Mouse (Mus musculus): Measurements from ENCODE around the gene Ifna2. TPM values are rescaled to one million over a fixed set of nuclear protein-coding genes. Genes with fewer than 3 reads are reported as not detected.

Ifna2 gene
- polyA plus RNA-seq (2012; rRNA removed): not detected in 2 replicates

GRCm38 (mm10) chr4:88683812-88684211, at the start of gene Ifna2:
Ifna2 (minus strand) TSS chr4:88683912.
- H3K27me3 ChIP-seq (ENCODE audit: control insufficient read depth, insufficient read depth, low read length): no peaks in the 10 kb centered on the region
- no peak for DNase-seq (ENCODE audit: low read depth in 1 of 2, low spot score in 2 of 2)
- H3K36me3 ChIP-seq (ENCODE audit: control insufficient read depth, insufficient read depth, low read length): no peaks in the 10 kb centered on the region
- H3K4me1 ChIP-seq (ENCODE audit: control insufficient read depth, insufficient read depth, insufficient read length): no peaks in the 10 kb centered on the region
- no peak within 1 kb of the TSS for H3K4me3 ChIP-seq (ENCODE audit: extremely low read depth, insufficient read depth, insufficient read length)
- TF ChIP-seq CTCF (IDR thresholded peaks at IDR 0.05; ENCODE audit: extremely low read depth, insufficient read depth, insufficient read length, insufficient replicate concordance) (no peak), POLR2A (IDR thresholded peaks at IDR 0.05; ENCODE audit: low read depth, low read length) (no peak)
- H3K27ac ChIP-seq (ENCODE audit: insufficient read depth, low read length): no peak within 1 kb of the TSS
- WGBS: 73% methylated on average over 1 of the region's 1 CpGs

GRCm38 (mm10) chr4:88727324-88727723, 43.6 kb upstream of the Ifna2 start:
- H3K27ac ChIP-seq (ENCODE audit: insufficient read depth, low read length): no peak overlapping the region
- no peaks in the 10 kb centered on the region for H3K36me3 ChIP-seq (ENCODE audit: control insufficient read depth, insufficient read depth, low read length)
- H3K27me3 ChIP-seq (ENCODE audit: control insufficient read depth, insufficient read depth, low read length): no peaks in the 10 kb centered on the region
- H3K4me1 ChIP-seq (ENCODE audit: control insufficient read depth, insufficient read depth, insufficient read length): peaks cover 2% of the 10 kb centered on the region; the same call in 1 of the 2 replicates
- H3K4me3 ChIP-seq (ENCODE audit: extremely low read depth, insufficient read depth, insufficient read length): no peak overlapping the region
- DNase-seq (ENCODE audit: low read depth in 1 of 2, low spot score in 2 of 2): peak; percentile 32 to 43
- TF ChIP-seq POLR2A (IDR thresholded peaks at IDR 0.05; ENCODE audit: low read depth, low read length): no peak
- peak; percentile 56; the same call in 1 of the 2 replicates for TF ChIP-seq CTCF (IDR thresholded peaks at IDR 0.05; ENCODE audit: extremely low read depth, insufficient read depth, insufficient read length, insufficient replicate concordance)
- 0% methylated on average over 1 of the region's 1 CpGs for WGBS

GRCm38 (mm10) chr4:88726727-88727126, 43.0 kb upstream of the Ifna2 start:
- no peak for DNase-seq (ENCODE audit: low read depth in 1 of 2, low spot score in 2 of 2)
- Histone ChIP-seq H3K27ac (ENCODE audit: insufficient read depth, low read length) (no peak overlapping the region), H3K27me3 (ENCODE audit: control insufficient read depth, insufficient read depth, low read length) (no peaks in the 10 kb centered on the region), H3K36me3 (ENCODE audit: control insufficient read depth, insufficient read depth, low read length) (no peaks in the 10 kb centered on the region), H3K4me3 (ENCODE audit: extremely low read depth, insufficient read depth, insufficient read length) (no peak overlapping the region), H3K4me1 (ENCODE audit: control insufficient read depth, insufficient read depth, insufficient read length) (peaks cover 2% of the 10 kb centered on the region; the same call in 1 of the 2 replicates)
- TF ChIP-seq POLR2A (IDR thresholded peaks at IDR 0.05; ENCODE audit: low read depth, low read length) (no peak), CTCF (IDR thresholded peaks at IDR 0.05; ENCODE audit: extremely low read depth, insufficient read depth, insufficient read length, insufficient replicate concordance) (no peak)
- WGBS: 17% methylated on average over 6 of the region's 6 CpGs

- no peak overlapping the region for H3K4me3 ChIP-seq (ENCODE audit: extremely low read depth, insufficient read depth, insufficient read length)
- H3K27ac ChIP-seq (ENCODE audit: insufficient read depth, low read length): no peak overlapping the region
- TF ChIP-seq POLR2A (IDR thresholded peaks at IDR 0.05; ENCODE audit: low read depth, low read length) (no peak), CTCF (IDR thresholded peaks at IDR 0.05; ENCODE audit: extremely low read depth, insufficient read depth, insufficient read length, insufficient replicate concordance) (no peak)
- H3K27me3 ChIP-seq (ENCODE audit: control insufficient read depth, insufficient read depth, low read length): no peaks in the 10 kb centered on the region
- DNase-seq (ENCODE audit: low read depth in 1 of 2, low spot score in 2 of 2): no peak
- peaks cover 10% of the 10 kb centered on the region; the same call in 1 of the 2 replicates for H3K4me1 ChIP-seq (ENCODE audit: control insufficient read depth, insufficient read depth, insufficient read length)
- no peaks in the 10 kb centered on the region for H3K36me3 ChIP-seq (ENCODE audit: control insufficient read depth, insufficient read depth, low read length)
- WGBS: 76% methylated on average over 8 of the region's 8 CpGs
Measured at GRCm38 (mm10) chr4:88723497-88724090, 39.9 kb upstream of the Ifna2 start.

GRCm38 (mm10) chr4:88721791-88722721, 38.3 kb upstream of the Ifna2 start, which contains the start of the genes Gm26566 and Klhl9:
Gm26566 (plus strand) TSS chr4:88721805.
Klhl9 (minus strand) TSS chr4:88722465.
- peak within 1 kb of the TSS; percentile 94 for H3K4me3 ChIP-seq (ENCODE audit: extremely low read depth, insufficient read depth, insufficient read length)
- WGBS: under 1% methylated on average over 81 of the region's 82 CpGs
- peak; percentile 59 to 79 for DNase-seq (ENCODE audit: low read depth in 1 of 2, low spot score in 2 of 2)
- H3K27ac ChIP-seq (ENCODE audit: insufficient read depth, low read length): peak within 1 kb of the TSS; percentile 94
- H3K4me1 ChIP-seq (ENCODE audit: control insufficient read depth, insufficient read depth, insufficient read length): peaks cover 10% of the 10 kb centered on the region
- peak; percentile 71 for TF ChIP-seq POLR2A (IDR thresholded peaks at IDR 0.05; ENCODE audit: low read depth, low read length)
- no peak for TF ChIP-seq CTCF (IDR thresholded peaks at IDR 0.05; ENCODE audit: extremely low read depth, insufficient read depth, insufficient read length, insufficient replicate concordance)
- H3K27me3 ChIP-seq (ENCODE audit: control insufficient read depth, insufficient read depth, low read length): no peaks in the 10 kb centered on the region
- peaks cover 2% of the 10 kb centered on the region; the same call in 1 of the 2 replicates for H3K36me3 ChIP-seq (ENCODE audit: control insufficient read depth, insufficient read depth, low read length)

GRCm38 (mm10) chr4:88718715-88719114, 35.0 kb upstream of the Ifna2 start:
- Histone ChIP-seq H3K27ac (ENCODE audit: insufficient read depth, low read length) (no peak overlapping the region), H3K27me3 (ENCODE audit: control insufficient read depth, insufficient read depth, low read length) (no peaks in the 10 kb centered on the region), H3K36me3 (ENCODE audit: control insufficient read depth, insufficient read depth, low read length) (peaks cover 3% of the 10 kb centered on the region; the same call in 1 of the 2 replicates), H3K4me1 (ENCODE audit: control insufficient read depth, insufficient read depth, insufficient read length) (peaks cover 8% of the 10 kb centered on the region), H3K4me3 (ENCODE audit: extremely low read depth, insufficient read depth, insufficient read length) (no peak overlapping the region; the same call in 1 of the 2 replicates)
- DNase-seq (ENCODE audit: low read depth in 1 of 2, low spot score in 2 of 2): no peak
- 48% methylated on average over 1 of the region's 1 CpGs for WGBS
- TF ChIP-seq POLR2A (IDR thresholded peaks at IDR 0.05; ENCODE audit: low read depth, low read length): no peak
- no peak for TF ChIP-seq CTCF (IDR thresholded peaks at IDR 0.05; ENCODE audit: extremely low read depth, insufficient read depth, insufficient read length, insufficient replicate concordance)
